Mouse (Mus musculus): ENCODE results near the gene 1110004F10Rik. TPM values are rescaled to one million over a fixed set of nuclear protein-coding genes. Genes with fewer than 3 reads are reported as not detected.

The 1110004F10Rik gene
- polyA plus RNA-seq, 2 experiments, result 187 to 283 TPM

- no peak for ATAC-seq (ENCODE audit: low FRiP score, low read depth)
Measured at GRCm38 (mm10) chr7:116137149-116137548, 98.0 kb downstream of the 1110004F10Rik start.

GRCm38 (mm10) chr7:116137671-116138070, 98.5 kb downstream of the 1110004F10Rik start:
- WGBS, result 73% methylated on average over 3 of the region's 3 CpGs
- Histone ChIP-seq H3K36me3 (ENCODE audit: control insufficient read depth, insufficient read depth, low read length) (no peaks in the 10 kb centered on the region), H3K4me2 (replicated peaks; ENCODE audit: low read depth, low read length, severe bottlenecking) (no peak overlapping the region), H3K27me3 (ENCODE audit: control insufficient read depth, insufficient read depth, low read length) (no peaks in the 10 kb centered on the region), H3K9ac (ENCODE audit: low read depth, low read length, severe bottlenecking) (no peak overlapping the region), H3K4me3 (replicated peaks; ENCODE audit: low read length) (no peak overlapping the region), H3K9me3 (ENCODE audit: control insufficient read depth, low read length) (no peaks in the 10 kb centered on the region), H3K4me1 (ENCODE audit: control insufficient read depth, insufficient read depth, low read length) (no peaks in the 10 kb centered on the region), H3K27ac (replicated peaks; ENCODE audit: low read depth, low read length) (no peak overlapping the region)
- ATAC-seq (ENCODE audit: low FRiP score, low read depth), result no peak
- no peak for TF ChIP-seq POLR2A (IDR thresholded peaks at IDR 0.05; ENCODE audit: borderline replicate concordance, extremely low read depth, insufficient read depth, insufficient read length)
- DNase-seq (ENCODE audit: low spot score), result no peak

More at GRCm38 (mm10) chr7:116137149-116137548, 98.0 kb downstream of the 1110004F10Rik start:
- DNase-seq (ENCODE audit: low spot score), result no peak
- H3K9me3 ChIP-seq (ENCODE audit: control insufficient read depth, low read length), result no peaks in the 10 kb centered on the region
- no peak overlapping the region for H3K4me2 ChIP-seq (replicated peaks; ENCODE audit: low read depth, low read length, severe bottlenecking)
- no peaks in the 10 kb centered on the region for H3K4me1 ChIP-seq (ENCODE audit: control insufficient read depth, insufficient read depth, low read length)
- 82% methylated on average over 12 of the region's 12 CpGs for WGBS
- no peak overlapping the region for H3K27ac ChIP-seq (replicated peaks; ENCODE audit: low read depth, low read length)
- no peaks in the 10 kb centered on the region for H3K27me3 ChIP-seq (ENCODE audit: control insufficient read depth, insufficient read depth, low read length)
- no peak for TF ChIP-seq POLR2A (IDR thresholded peaks at IDR 0.05; ENCODE audit: borderline replicate concordance, extremely low read depth, insufficient read depth, insufficient read length)
- H3K9ac ChIP-seq (ENCODE audit: low read depth, low read length, severe bottlenecking), result no peak overlapping the region
- no peak overlapping the region for H3K4me3 ChIP-seq (replicated peaks; ENCODE audit: low read length)
- H3K36me3 ChIP-seq (ENCODE audit: control insufficient read depth, insufficient read depth, low read length), result no peaks in the 10 kb centered on the region

GRCm38 (mm10) chr7:116145030-116145429, 105.8 kb downstream of the 1110004F10Rik start:
- H3K9ac ChIP-seq (ENCODE audit: low read depth, low read length, severe bottlenecking), result no peak overlapping the region
- no peaks in the 10 kb centered on the region for H3K36me3 ChIP-seq (ENCODE audit: control insufficient read depth, insufficient read depth, low read length)
- no peak overlapping the region for H3K4me3 ChIP-seq (replicated peaks; ENCODE audit: low read length)
- 98% methylated on average over 6 of the region's 6 CpGs for WGBS
- no peaks in the 10 kb centered on the region for H3K9me3 ChIP-seq (ENCODE audit: control insufficient read depth, low read length)
- no peak for TF ChIP-seq POLR2A (IDR thresholded peaks at IDR 0.05; ENCODE audit: borderline replicate concordance, extremely low read depth, insufficient read depth, insufficient read length)
- no peak overlapping the region for H3K27ac ChIP-seq (replicated peaks; ENCODE audit: low read depth, low read length)
- no peak overlapping the region for H3K4me2 ChIP-seq (replicated peaks; ENCODE audit: low read depth, low read length, severe bottlenecking)
- H3K4me1 ChIP-seq (ENCODE audit: control insufficient read depth, insufficient read depth, low read length), result no peaks in the 10 kb centered on the region
- H3K27me3 ChIP-seq (ENCODE audit: control insufficient read depth, insufficient read depth, low read length), result no peaks in the 10 kb centered on the region
- DNase-seq (ENCODE audit: low spot score) (no peak), ATAC-seq (ENCODE audit: low FRiP score, low read depth) (no peak)

GRCm38 (mm10) chr7:116147114-116147513, 107.9 kb downstream of the 1110004F10Rik start:
- Histone ChIP-seq H3K27me3 (ENCODE audit: control insufficient read depth, insufficient read depth, low read length) (no peaks in the 10 kb centered on the region), H3K9ac (ENCODE audit: low read depth, low read length, severe bottlenecking) (no peak overlapping the region), H3K4me1 (ENCODE audit: control insufficient read depth, insufficient read depth, low read length) (no peaks in the 10 kb centered on the region), H3K4me3 (replicated peaks; ENCODE audit: low read length) (no peak overlapping the region), H3K36me3 (ENCODE audit: control insufficient read depth, insufficient read depth, low read length) (no peaks in the 10 kb centered on the region), H3K4me2 (replicated peaks; ENCODE audit: low read depth, low read length, severe bottlenecking) (no peak overlapping the region), H3K9me3 (ENCODE audit: control insufficient read depth, low read length) (no peaks in the 10 kb centered on the region), H3K27ac (replicated peaks; ENCODE audit: low read depth, low read length) (no peak overlapping the region)
- TF ChIP-seq POLR2A (IDR thresholded peaks at IDR 0.05; ENCODE audit: borderline replicate concordance, extremely low read depth, insufficient read depth, insufficient read length), result no peak
- DNase-seq (ENCODE audit: low spot score), result no peak
- 75% methylated on average over 2 of the region's 2 CpGs for WGBS
- ATAC-seq (ENCODE audit: low FRiP score, low read depth), result no peak

GRCm38 (mm10) chr7:116149568-116149967, 110.4 kb downstream of the 1110004F10Rik start:
- Histone ChIP-seq H3K36me3 (ENCODE audit: control insufficient read depth, insufficient read depth, low read length) (no peaks in the 10 kb centered on the region), H3K9ac (ENCODE audit: low read depth, low read length, severe bottlenecking) (no peak overlapping the region), H3K4me3 (replicated peaks; ENCODE audit: low read length) (no peak overlapping the region), H3K4me1 (ENCODE audit: control insufficient read depth, insufficient read depth, low read length) (no peaks in the 10 kb centered on the region), H3K4me2 (replicated peaks; ENCODE audit: low read depth, low read length, severe bottlenecking) (no peak overlapping the region), H3K27ac (replicated peaks; ENCODE audit: low read depth, low read length) (no peak overlapping the region), H3K27me3 (ENCODE audit: control insufficient read depth, insufficient read depth, low read length) (no peaks in the 10 kb centered on the region), H3K9me3 (ENCODE audit: control insufficient read depth, low read length) (no peaks in the 10 kb centered on the region)
- 65% methylated on average over 4 of the region's 4 CpGs for WGBS
- no peak for DNase-seq (ENCODE audit: low spot score)
- no peak for ATAC-seq (ENCODE audit: low FRiP score, low read depth)
- no peak for TF ChIP-seq POLR2A (IDR thresholded peaks at IDR 0.05; ENCODE audit: borderline replicate concordance, extremely low read depth, insufficient read depth, insufficient read length)

Data from limb, embryonic 14.5 days (tissue).